Mouse (Mus musculus) liver, adult 2 months (tissue): ENCODE measurements at regions not wholly inside any gene's neighbourhood (a gene's known extent, or its start where the extent isn't known, plus 50 kb on each side); places are given as distances from the start of the nearest gene placed in this dataset.

Source experiments
- DNase-seq: peaks from one replicate; pipeline ENCODE4 v3.0.0-alpha.2; 2011; ENCODE audit warnings: low read depth, low spot score; ENCODE audit errors: extremely low read depth
- H3K27ac ChIP-seq: fragments of 200-500 bp; replicated peaks from 2 replicates; pipeline ENCODE4 v1.5.1; 2012; ENCODE audit warnings: low read depth, mild to moderate bottlenecking, control low read depth, inconsistent platforms, low read length; ENCODE audit not compliant: insufficient read depth
- H3K27me3 ChIP-seq: fragments of 200-500 bp; 2 replicates; pipeline ENCODE4 v1.6.1; 2012; ENCODE audit warnings: mild to moderate bottlenecking, moderate library complexity, low read length, inconsistent platforms; ENCODE audit not compliant: control insufficient read depth, insufficient read depth
- H3K36me3 ChIP-seq: fragments of 200-500 bp; 2 replicates; pipeline ENCODE4 v1.6.1; 2012; ENCODE audit warnings: low read length, inconsistent platforms; ENCODE audit not compliant: control insufficient read depth, insufficient read depth
- H3K4me1 ChIP-seq: fragments of 200-500 bp; 2 replicates; pipeline ENCODE4 v1.6.1; 2011; ENCODE audit warnings: low read length; ENCODE audit not compliant: control insufficient read depth, insufficient read depth
- H3K4me3 ChIP-seq: fragments of 200-500 bp; 2 replicates; pipeline ENCODE4 v1.5.1; 2011; ENCODE audit warnings: low read depth, mild to moderate bottlenecking, control low read depth, low read length, moderate library complexity; ENCODE audit not compliant: insufficient read depth
- H3K79me2 ChIP-seq: fragments of 200-500 bp; 2 replicates; pipeline ENCODE4 v1.6.1; 2012; ENCODE audit warnings: inconsistent platforms, mild to moderate bottlenecking, low read length, moderate library complexity; ENCODE audit not compliant: control insufficient read depth, insufficient read depth
- H3K9ac ChIP-seq: fragments of 200-500 bp; 2 replicates; pipeline ENCODE4 v1.6.1; 2012; ENCODE audit warnings: low read depth, mild to moderate bottlenecking, control low read depth, inconsistent platforms, low read length
- CTCF ChIP-seq: fragments of 200-500 bp; IDR thresholded peaks from 2 replicates; pipeline ENCODE4 v1.5.1; 2011; ENCODE audit warnings: low read depth, low read length, control low read depth
- POLR2A ChIP-seq: fragments of 200-500 bp; IDR thresholded peaks from 2 replicates; pipeline ENCODE4 v1.6.1; 2011; ENCODE audit warnings: low read length, control low read depth; ENCODE audit not compliant: insufficient read depth; ENCODE audit errors: extremely low read depth
- WGBS: fragments of 180-500 bp; shearing (Covaris S2); methylation state at CpG from one replicate; pipeline ENCODE4 v1.1.7; 2018; 5-methylcytosine and 5-hydroxymethylcytosine counted together

GRCm38 (mm10) chr16:76821261-76821660, 192.2 kb upstream of the Usp25 start:
- H3K9ac ChIP-seq, result no peak overlapping the region
- H3K27ac ChIP-seq, result no peak overlapping the region
- H3K4me3 ChIP-seq, result no peak overlapping the region
- no peak for TF ChIP-seq CTCF
- no peak for TF ChIP-seq POLR2A
- no peaks in the 10 kb centered on the region for H3K4me1 ChIP-seq
- no peaks in the 10 kb centered on the region for H3K36me3 ChIP-seq
- no peaks in the 10 kb centered on the region for H3K79me2 ChIP-seq
- no peak for DNase-seq
- WGBS, result 93% methylated on average over 10 of the region's 10 CpGs
- H3K27me3 ChIP-seq, result no peaks in the 10 kb centered on the region

GRCm38 (mm10) chr16:76816056-76816885, 197.2 kb upstream of the Usp25 start:
- no peak overlapping the region for H3K4me3 ChIP-seq
- 82% methylated on average over 17 of the region's 17 CpGs for WGBS
- no peaks in the 10 kb centered on the region for H3K79me2 ChIP-seq
- no peak overlapping the region for H3K27ac ChIP-seq
- no peaks in the 10 kb centered on the region for H3K27me3 ChIP-seq
- TF ChIP-seq POLR2A (no peak), CTCF (no peak)
- no peaks in the 10 kb centered on the region for H3K4me1 ChIP-seq
- H3K36me3 ChIP-seq, result no peaks in the 10 kb centered on the region
- DNase-seq, result no peak
- H3K9ac ChIP-seq, result no peak overlapping the region

- H3K36me3 ChIP-seq, result no peaks in the 10 kb centered on the region
- H3K4me1 ChIP-seq, result no peaks in the 10 kb centered on the region
- no peak overlapping the region for H3K9ac ChIP-seq
- H3K79me2 ChIP-seq, result no peaks in the 10 kb centered on the region
- 32% methylated on average over 3 of the region's 3 CpGs for WGBS
- peak; percentile 37 for DNase-seq
- no peak overlapping the region for H3K4me3 ChIP-seq
- H3K27me3 ChIP-seq, result peaks cover 2% of the 10 kb centered on the region; the same call in 1 of the 2 replicates
- TF ChIP-seq POLR2A, result no peak
- TF ChIP-seq CTCF, result peak; percentile 61
- no peak overlapping the region for H3K27ac ChIP-seq
These were observed 209.8 kb upstream of the Usp25 start for GRCm38 (mm10) chr16:76803725-76804124.

- TF ChIP-seq POLR2A (no peak), CTCF (peak; percentile 91)
- WGBS, result 70% methylated on average over 6 of the region's 6 CpGs
- H3K4me3 ChIP-seq, result no peak overlapping the region
- no peaks in the 10 kb centered on the region for H3K4me1 ChIP-seq
- DNase-seq, result peak; percentile 65
- H3K36me3 ChIP-seq, result no peaks in the 10 kb centered on the region
- no peaks in the 10 kb centered on the region for H3K79me2 ChIP-seq
- no peaks in the 10 kb centered on the region for H3K27me3 ChIP-seq
- no peak overlapping the region for H3K27ac ChIP-seq
- H3K9ac ChIP-seq, result no peak overlapping the region
These were observed 226.9 kb upstream of the Usp25 start for GRCm38 (mm10) chr16:76786405-76787155.

GRCm38 (mm10) chr16:76782656-76783055, 230.8 kb upstream of the Usp25 start:
- DNase-seq, result no peak
- Histone ChIP-seq H3K36me3 (no peaks in the 10 kb centered on the region), H3K9ac (no peak overlapping the region), H3K4me1 (no peaks in the 10 kb centered on the region), H3K79me2 (no peaks in the 10 kb centered on the region), H3K27ac (no peak overlapping the region), H3K4me3 (no peak overlapping the region), H3K27me3 (no peaks in the 10 kb centered on the region)
- WGBS, result 81% methylated on average over 5 of the region's 5 CpGs
- no peak for TF ChIP-seq CTCF

- H3K79me2 ChIP-seq, result no peaks in the 10 kb centered on the region
- H3K4me3 ChIP-seq, result no peak overlapping the region
- no peaks in the 10 kb centered on the region for H3K4me1 ChIP-seq
- H3K27me3 ChIP-seq, result no peaks in the 10 kb centered on the region
- H3K9ac ChIP-seq, result no peak overlapping the region
- H3K36me3 ChIP-seq, result no peaks in the 10 kb centered on the region
- H3K27ac ChIP-seq, result no peak overlapping the region
- 61% methylated on average over 2 of the region's 2 CpGs for WGBS
- no peak for TF ChIP-seq POLR2A
- TF ChIP-seq CTCF, result no peak
- no peak for DNase-seq
These were observed 237.7 kb upstream of the Usp25 start for GRCm38 (mm10) chr16:76775790-76776189.
